Comparison of ENCODE assay signal across 8 mouse cellular contexts in genomic region chr1:91414903-91415302, GRCm38 (mm10). TPM values are rescaled to one million over a fixed set of nuclear protein-coding genes. Genes with fewer than 3 reads are reported as not detected.
DNase-seq lines count a peak whose midpoint lies in the region; ATAC-seq lines count a peak whose summit lies in the region.
"Had no signal": no experiment of that assay in that cellular context is flagged by ENCODE, and none has a peak within 500 bp of the region (broad histone marks: within the 10 kb centered on the region; RNA-seq: fewer than 3 reads in every experiment).

No protein-coding gene starts in this region.

- peak overlapping the region; percentile 99; the same call in 1 of the 2 replicates for H3K4me2 ChIP-seq in kidney, embryonic 16.5 days (replicated peaks; ENCODE audit: low read depth, low read length)
- H3K4me2 ChIP-seq in embryonic facial prominence, embryonic 14.5 days (ENCODE audit: low read depth, low read length): peak overlapping the region; percentile 95
- peak overlapping the region; percentile 94 for H3K4me2 ChIP-seq in hindbrain, embryonic 15.5 days
- peak overlapping the region; percentile 97 for H3K4me2 ChIP-seq in neural tube, embryonic 12.5 days (replicated peaks)

- no peaks in the 10 kb centered on the region for H3K27me3 ChIP-seq in kidney, embryonic 16.5 days (ENCODE audit: insufficient read depth, low read length)
- H3K27me3 ChIP-seq in embryonic facial prominence, embryonic 14.5 days (replicated peaks; ENCODE audit: control insufficient read depth, insufficient read depth, low read length): 0 out of 2 replicates have a peak, but pooled peaks cover 5% of the 10 kb centered on the region
- H3K27me3 ChIP-seq in hindbrain, embryonic 15.5 days: no peaks in the 10 kb centered on the region
- no peaks in the 10 kb centered on the region for H3K27me3 ChIP-seq in neural tube, embryonic 12.5 days (replicated peaks)
- H3K27me3 ChIP-seq: megakaryocyte, embryonic 14.5 days had no signal

- no peak for DNase-seq in kidney, adult 8-10 months
- DNase-seq in embryonic facial prominence, embryonic 14.5 days (ENCODE audit: low spot score): peak; percentile 68
- DNase-seq in adrenal gland, adult 18-20 months (ENCODE audit: low spot score in 2 of 2): no peak

- no peak overlapping the region for H3K4me3 ChIP-seq in kidney, embryonic 16.5 days (ENCODE audit: low read length)
- H3K4me3 ChIP-seq in embryonic facial prominence, embryonic 14.5 days (ENCODE audit: low read depth, low read length): no peak overlapping the region
- H3K4me3 ChIP-seq in hindbrain, embryonic 15.5 days: no peak overlapping the region
- H3K4me3 ChIP-seq in neural tube, embryonic 12.5 days: no peak overlapping the region; the same call in 1 of the 2 replicates

- H3K9me3 ChIP-seq in kidney, embryonic 16.5 days (ENCODE audit: low read length): no peaks in the 10 kb centered on the region
- no peaks in the 10 kb centered on the region for H3K9me3 ChIP-seq in embryonic facial prominence, embryonic 14.5 days (ENCODE audit: control insufficient read depth, low read length)
- H3K9me3 ChIP-seq in hindbrain, embryonic 15.5 days: no peaks in the 10 kb centered on the region
- no peaks in the 10 kb centered on the region for H3K9me3 ChIP-seq in neural tube, embryonic 12.5 days
- H3K9me3 ChIP-seq: megakaryocyte, embryonic 14.5 days had no signal

- ATAC-seq in kidney, embryonic 16.5 days (ENCODE audit: low FRiP score, low TSS enrichment): no peak
- no peak for ATAC-seq in embryonic facial prominence, embryonic 14.5 days (ENCODE audit: low read depth)
- no peak for ATAC-seq in hindbrain, embryonic 15.5 days (ENCODE audit: low FRiP score, low read depth)
- ATAC-seq in neural tube, embryonic 12.5 days (ENCODE audit: low FRiP score, low read depth): no peak
- no peak for ATAC-seq in inflammation-experienced regulatory T-cells, adult 6 months

- peaks cover 33% of the 10 kb centered on the region for H3K4me1 ChIP-seq in kidney, embryonic 16.5 days (ENCODE audit: insufficient read depth, low read length)
- H3K4me1 ChIP-seq in embryonic facial prominence, embryonic 14.5 days (ENCODE audit: control insufficient read depth, insufficient read depth, low read length): peaks cover 19% of the 10 kb centered on the region
- H3K4me1 ChIP-seq in hindbrain, embryonic 15.5 days (replicated peaks): peaks cover 35% of the 10 kb centered on the region
- H3K4me1 ChIP-seq in neural tube, embryonic 12.5 days: peaks cover 38% of the 10 kb centered on the region

- H3K9ac ChIP-seq in kidney, embryonic 16.5 days (replicated peaks; ENCODE audit: low read length): peak overlapping the region; percentile 66
- H3K9ac ChIP-seq in embryonic facial prominence, embryonic 14.5 days (ENCODE audit: low read depth, low read length): no peak overlapping the region; the same call in 1 of the 2 replicates
- H3K9ac ChIP-seq in hindbrain, embryonic 15.5 days: no peak overlapping the region
- H3K9ac ChIP-seq in neural tube, embryonic 12.5 days: peak overlapping the region; percentile 91; the same call in 1 of the 2 replicates

- no peaks in the 10 kb centered on the region for H3K36me3 ChIP-seq in kidney, embryonic 16.5 days (ENCODE audit: insufficient read depth, low read length)
- 0 out of 2 replicates have a peak, but pooled peaks cover 4% of the 10 kb centered on the region for H3K36me3 ChIP-seq in embryonic facial prominence, embryonic 14.5 days (ENCODE audit: control insufficient read depth, insufficient read depth, low read length)
- 0 out of 2 replicates have a peak, but pooled peaks cover 9% of the 10 kb centered on the region for H3K36me3 ChIP-seq in hindbrain, embryonic 15.5 days
- no peaks in the 10 kb centered on the region; the same call in 1 of the 2 replicates for H3K36me3 ChIP-seq in neural tube, embryonic 12.5 days

- WGBS in kidney, embryonic 16.5 days: 51% methylated on average over 4 of the region's 4 CpGs
- WGBS in embryonic facial prominence, embryonic 14.5 days: 55% methylated on average over 4 of the region's 4 CpGs
- 33% methylated on average over 4 of the region's 4 CpGs for WGBS in hindbrain, embryonic 15.5 days
- WGBS in neural tube, embryonic 12.5 days: 27% methylated on average over 4 of the region's 4 CpGs

- peak overlapping the region; percentile 93 for H3K27ac ChIP-seq in kidney, embryonic 16.5 days (ENCODE audit: low read length)
- H3K27ac ChIP-seq in embryonic facial prominence, embryonic 14.5 days (replicated peaks; ENCODE audit: low read depth, low read length): peak overlapping the region; percentile 89
- peak overlapping the region; percentile 91 for H3K27ac ChIP-seq in hindbrain, embryonic 15.5 days (replicated peaks)
- H3K27ac ChIP-seq in neural tube, embryonic 12.5 days: peak overlapping the region; percentile 91

RNA-seq across cellular contexts. Expression of gene Hes6, which starts 1.1 kb away (rescaled TPM):
- 69.0 and 72.2 TPM in 2 replicates for polyA plus RNA-seq in kidney, embryonic 16.5 days (2015; fragmentation: Nextera tagmentation; extraction: Ambion mirVana)
- polyA plus RNA-seq in embryonic facial prominence, embryonic 14.5 days (2014; fragmentation: Nextera tagmentation; extraction: Ambion mirVana): 106 and 114 TPM in 2 replicates
- 172 and 212 TPM in 2 replicates for polyA plus RNA-seq in hindbrain, embryonic 15.5 days (2015; fragmentation: Nextera tagmentation; extraction: Ambion mirVana)
- polyA plus RNA-seq in neural tube, embryonic 12.5 days (2016; fragmentation: Nextera tagmentation; extraction: Ambion mirVana): 360 and 364 TPM in 2 replicates
- polyA plus RNA-seq in inflammation-experienced regulatory T-cells, adult 6 months (2017; shearing (Covaris generic)): 10 to 100 TPM; 11.0 to 13.3 (median 11.4) TPM
- total RNA-seq in adrenal gland, adult 18-20 months (2021): 100 to 1,000 TPM; 255 to 373 TPM

RNA-seq across cellular contexts. Expression of gene Ilkap, which starts 16.3 kb away (rescaled TPM):
- 140 and 143 TPM in 2 replicates for polyA plus RNA-seq in kidney, embryonic 16.5 days (2015; fragmentation: Nextera tagmentation; extraction: Ambion mirVana)
- 138 and 146 TPM in 2 replicates for polyA plus RNA-seq in embryonic facial prominence, embryonic 14.5 days (2014; fragmentation: Nextera tagmentation; extraction: Ambion mirVana)
- polyA plus RNA-seq in hindbrain, embryonic 15.5 days (2015; fragmentation: Nextera tagmentation; extraction: Ambion mirVana): 145 and 147 TPM in 2 replicates
- 148 and 153 TPM in 2 replicates for polyA plus RNA-seq in neural tube, embryonic 12.5 days (2016; fragmentation: Nextera tagmentation; extraction: Ambion mirVana)
- polyA plus RNA-seq in inflammation-experienced regulatory T-cells, adult 6 months (2017; shearing (Covaris generic)): 10 to 100 TPM; 30.1 to 46.9 (median 37.7) TPM
- 100 to 1,000 TPM in 1 of 2 experiments, 10 to 100 TPM in 1; 93.7 to 121 TPM for total RNA-seq in adrenal gland, adult 18-20 months (2021)

RNA-seq across cellular contexts. Expression of gene Per2, which starts 44.2 kb away (rescaled TPM):
- 4.2 and 4.6 TPM in 2 replicates for polyA plus RNA-seq in kidney, embryonic 16.5 days (2015; fragmentation: Nextera tagmentation; extraction: Ambion mirVana)
- 3.9 and 4.7 TPM in 2 replicates for polyA plus RNA-seq in embryonic facial prominence, embryonic 14.5 days (2014; fragmentation: Nextera tagmentation; extraction: Ambion mirVana)
- polyA plus RNA-seq in hindbrain, embryonic 15.5 days (2015; fragmentation: Nextera tagmentation; extraction: Ambion mirVana): 6.0 and 6.1 TPM in 2 replicates
- polyA plus RNA-seq in neural tube, embryonic 12.5 days (2016; fragmentation: Nextera tagmentation; extraction: Ambion mirVana): 2.8 and 3.6 TPM in 2 replicates
- polyA plus RNA-seq in inflammation-experienced regulatory T-cells, adult 6 months (2017; shearing (Covaris generic)): 1 to 10 TPM in 2 of 3 experiments, under 1 TPM in 1; 0.69 to 1.6 (median 1.2) TPM
- 10 to 100 TPM; 46.7 to 66.6 TPM for total RNA-seq in adrenal gland, adult 18-20 months (2021)

RNA-seq across cellular contexts. Expression of gene Erfe, which starts 48.7 kb away (rescaled TPM):
- 2.0 and 2.2 TPM in 2 replicates for polyA plus RNA-seq in kidney, embryonic 16.5 days (2015; fragmentation: Nextera tagmentation; extraction: Ambion mirVana)
- 1.5 and 2.5 TPM in 2 replicates for polyA plus RNA-seq in embryonic facial prominence, embryonic 14.5 days (2014; fragmentation: Nextera tagmentation; extraction: Ambion mirVana)
- 0.33 and 0.54 TPM in 2 replicates for polyA plus RNA-seq in hindbrain, embryonic 15.5 days (2015; fragmentation: Nextera tagmentation; extraction: Ambion mirVana)
- 0.19 and 0.33 TPM in 2 replicates for polyA plus RNA-seq in neural tube, embryonic 12.5 days (2016; fragmentation: Nextera tagmentation; extraction: Ambion mirVana)
- not detected for polyA plus RNA-seq in inflammation-experienced regulatory T-cells, adult 6 months (2017; shearing (Covaris generic))
- total RNA-seq in adrenal gland, adult 18-20 months (2021): 10 to 100 TPM in 1 of 2 experiments, 1 to 10 TPM in 1; 5.3 to 22.1 TPM

Comparison
In these comparisons a context has a peak if more than half of its experiments do, and no peak if none do; other contexts are left out.
1. H3K9ac ChIP-seq: peak in kidney, embryonic 16.5 days (single experiment) and neural tube, embryonic 12.5 days (single experiment); none in embryonic facial prominence, embryonic 14.5 days (single experiment) and hindbrain, embryonic 15.5 days (single experiment).
2. Peak in every context shown above with its lines, with median percentiles within 50 percentile points of each other: H3K27ac ChIP-seq and H3K4me2 ChIP-seq.